Mouse (Mus musculus) cerebellum, adult 2 months (tissue): ENCODE measurements around the gene Uck2.

Experiments used
- CTCF ChIP-seq: fragments of 200-500 bp; IDR thresholded peaks from 2 replicates; pipeline ENCODE4 v1.5.1; 2011; ENCODE audit warnings: low read depth, mild to moderate bottlenecking, control low read depth, low read length, moderate library complexity, borderline replicate concordance; ENCODE audit not compliant: insufficient read depth
- POLR2A ChIP-seq: fragments of 200-500 bp; IDR thresholded peaks from 2 replicates; pipeline ENCODE4 v1.6.1; 2011; ENCODE audit warnings: low read length, control low read depth, borderline replicate concordance; ENCODE audit not compliant: insufficient read depth

DNA sequence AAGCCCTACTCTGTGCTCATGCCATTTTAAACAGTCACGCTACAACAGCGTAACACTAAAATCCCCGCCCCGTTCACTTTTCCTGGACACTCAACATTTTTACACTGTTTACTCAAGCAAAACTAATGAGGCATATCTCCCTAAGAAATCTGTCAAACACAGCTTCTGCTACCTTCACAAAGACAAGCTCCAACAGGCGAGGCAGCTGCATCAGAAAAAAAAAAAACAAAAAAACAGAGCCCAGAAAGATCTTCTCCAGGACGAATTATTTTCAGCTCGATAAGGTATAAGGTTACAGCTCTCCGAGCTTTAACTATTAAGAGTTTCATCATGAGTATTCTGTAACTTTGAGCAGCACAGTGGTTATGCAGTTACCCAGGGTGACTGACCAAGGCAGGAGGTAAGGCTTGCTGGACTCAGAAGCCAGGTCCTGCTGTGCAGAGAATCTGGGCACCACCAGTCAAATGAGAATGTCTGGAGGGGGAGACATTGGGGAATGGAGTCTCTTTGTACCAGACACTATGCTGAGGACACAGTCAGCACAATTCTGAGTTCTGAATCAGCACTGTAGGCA, 79.9 kb downstream of the Uck2 start:
- TF ChIP-seq POLR2A, result no peak
- TF ChIP-seq CTCF, result no peak
